Mouse (Mus musculus): ENCODE data around the gene Afap1l2. TPM values are rescaled to one million over a fixed set of nuclear protein-coding genes. Genes with fewer than 3 reads are reported as not detected.

Gene Afap1l2
- total RNA-seq, 1 experiment: 3.7 TPM

- H3K27ac ChIP-seq (ENCODE audit: insufficient read depth, low read depth, low read length, poor library complexity, severe bottlenecking): no peak overlapping the region
- TF ChIP-seq MAFK (IDR thresholded peaks at IDR 0.05; ENCODE audit: insufficient read depth, low read depth, low read length) (no peak), ZNF384 (IDR thresholded peaks at IDR 0.05; ENCODE audit: low read depth, low read length) (no peak), HCFC1 (IDR thresholded peaks at IDR 0.05; ENCODE audit: borderline replicate concordance, insufficient read depth, low read length) (no peak), ZC3H11A (IDR thresholded peaks at IDR 0.05; ENCODE audit: borderline replicate concordance, low read depth, low read length) (no peak), CHD2 (IDR thresholded peaks at IDR 0.05; ENCODE audit: low read depth, low read length) (no peak)
- peaks cover 2% of the 10 kb centered on the region; the same call in 1 of the 2 replicates for H3K36me3 ChIP-seq (ENCODE audit: control insufficient read depth, insufficient read depth, low read length, poor library complexity, severe bottlenecking)
- H3K9ac ChIP-seq (ENCODE audit: insufficient read depth, low read depth, low read length, poor library complexity, severe bottlenecking): no peak overlapping the region
- no peaks in the 10 kb centered on the region for H3K9me3 ChIP-seq (ENCODE audit: control insufficient read depth, insufficient read depth, low read depth, low read length)
- in situ Hi-C loops (cut with MboI; ENCODE audit: low sequenced_read_pairs in 2 of 2, unreplicated experiment in 2 of 2): no loop called here
- DNase-seq (ENCODE audit: low read depth, low spot score): no peak
- peaks cover 0 to 4% of the 10 kb centered on the region in 2 experiments; a peak in 1 of 4 replicates for H3K4me1 ChIP-seq (ENCODE audit: control insufficient read depth in 2 of 2, insufficient read depth in 2 of 2, low read length in 2 of 2, poor library complexity in 1 of 2)
- H3K4me3 ChIP-seq (ENCODE audit: insufficient read depth in 1 of 2, low read depth in 1 of 2, low read length in 2 of 2, poor library complexity in 1 of 2, severe bottlenecking in 1 of 2): no peak overlapping the region
Observed at GRCm38 (mm10) chr19:56910561-56910960, 97.5 kb downstream of the Afap1l2 start.

- in situ Hi-C loops (cut with MboI; ENCODE audit: low sequenced_read_pairs in 2 of 2, unreplicated experiment in 2 of 2): no loop called here
- Histone ChIP-seq H3K4me3 (ENCODE audit: insufficient read depth in 1 of 2, low read depth in 1 of 2, low read length in 2 of 2, poor library complexity in 1 of 2, severe bottlenecking in 1 of 2) (no peak overlapping the region), H3K27ac (ENCODE audit: insufficient read depth, low read depth, low read length, poor library complexity, severe bottlenecking) (no peak overlapping the region), H3K9me3 (ENCODE audit: control insufficient read depth, insufficient read depth, low read depth, low read length) (no peaks in the 10 kb centered on the region), H3K9ac (ENCODE audit: insufficient read depth, low read depth, low read length, poor library complexity, severe bottlenecking) (no peak overlapping the region), H3K4me1 (ENCODE audit: control insufficient read depth in 2 of 2, insufficient read depth in 2 of 2, low read length in 2 of 2, poor library complexity in 1 of 2) (no peaks in the 10 kb centered on the region; a peak in 1 of 4 replicates), H3K36me3 (ENCODE audit: control insufficient read depth, insufficient read depth, low read length, poor library complexity, severe bottlenecking) (no peaks in the 10 kb centered on the region)
- TF ChIP-seq ZC3H11A (IDR thresholded peaks at IDR 0.05; ENCODE audit: borderline replicate concordance, low read depth, low read length): no peak
- TF ChIP-seq ZNF384 (IDR thresholded peaks at IDR 0.05; ENCODE audit: low read depth, low read length): no peak
- TF ChIP-seq CHD2 (IDR thresholded peaks at IDR 0.05; ENCODE audit: low read depth, low read length): no peak
- DNase-seq (ENCODE audit: low read depth, low spot score): no peak
Observed at GRCm38 (mm10) chr19:56908472-56909270, 99.4 kb downstream of the Afap1l2 start.

GRCm38 (mm10) chr19:56907850-56908249, 100.2 kb downstream of the Afap1l2 start:
- DNase-seq (ENCODE audit: low read depth, low spot score): no peak
- H3K27ac ChIP-seq (ENCODE audit: insufficient read depth, low read depth, low read length, poor library complexity, severe bottlenecking): no peak overlapping the region

GRCm38 (mm10) chr19:56905395-56905794, 102.6 kb downstream of the Afap1l2 start:
- in situ Hi-C loops (cut with MboI; ENCODE audit: low sequenced_read_pairs in 2 of 2, unreplicated experiment in 2 of 2): no loop called here
- H3K4me3 ChIP-seq (ENCODE audit: insufficient read depth in 1 of 2, low read depth in 1 of 2, low read length in 2 of 2, poor library complexity in 1 of 2, severe bottlenecking in 1 of 2): no peak overlapping the region
- H3K27ac ChIP-seq (ENCODE audit: insufficient read depth, low read depth, low read length, poor library complexity, severe bottlenecking): no peak overlapping the region
- H3K4me1 ChIP-seq (ENCODE audit: control insufficient read depth in 2 of 2, insufficient read depth in 2 of 2, low read length in 2 of 2, poor library complexity in 1 of 2): no peaks in the 10 kb centered on the region; a peak in 1 of 4 replicates
- no peaks in the 10 kb centered on the region for H3K36me3 ChIP-seq (ENCODE audit: control insufficient read depth, insufficient read depth, low read length, poor library complexity, severe bottlenecking)
- no peak for DNase-seq (ENCODE audit: low read depth, low spot score)
- H3K9me3 ChIP-seq (ENCODE audit: control insufficient read depth, insufficient read depth, low read depth, low read length): no peaks in the 10 kb centered on the region
- H3K9ac ChIP-seq (ENCODE audit: insufficient read depth, low read depth, low read length, poor library complexity, severe bottlenecking): no peak overlapping the region
- TF ChIP-seq ZC3H11A (IDR thresholded peaks at IDR 0.05; ENCODE audit: borderline replicate concordance, low read depth, low read length): no peak

More at GRCm38 (mm10) chr19:56907850-56908249, 100.2 kb downstream of the Afap1l2 start:
- no peaks in the 10 kb centered on the region for H3K9me3 ChIP-seq (ENCODE audit: control insufficient read depth, insufficient read depth, low read depth, low read length)
- no peak overlapping the region for H3K4me3 ChIP-seq (ENCODE audit: insufficient read depth in 1 of 2, low read depth in 1 of 2, low read length in 2 of 2, poor library complexity in 1 of 2, severe bottlenecking in 1 of 2)
- H3K9ac ChIP-seq (ENCODE audit: insufficient read depth, low read depth, low read length, poor library complexity, severe bottlenecking): no peak overlapping the region
- in situ Hi-C loops (cut with MboI; ENCODE audit: low sequenced_read_pairs in 2 of 2, unreplicated experiment in 2 of 2): no loop called here
- TF ChIP-seq ZC3H11A (IDR thresholded peaks at IDR 0.05; ENCODE audit: borderline replicate concordance, low read depth, low read length): no peak
- TF ChIP-seq MAFK (IDR thresholded peaks at IDR 0.05; ENCODE audit: insufficient read depth, low read depth, low read length): no peak
- TF ChIP-seq HCFC1 (IDR thresholded peaks at IDR 0.05; ENCODE audit: borderline replicate concordance, insufficient read depth, low read length): no peak
- no peak for TF ChIP-seq ZNF384 (IDR thresholded peaks at IDR 0.05; ENCODE audit: low read depth, low read length)
- no peak for TF ChIP-seq CHD2 (IDR thresholded peaks at IDR 0.05; ENCODE audit: low read depth, low read length)
- no peaks in the 10 kb centered on the region; a peak in 1 of 4 replicates for H3K4me1 ChIP-seq (ENCODE audit: control insufficient read depth in 2 of 2, insufficient read depth in 2 of 2, low read length in 2 of 2, poor library complexity in 1 of 2)
- H3K36me3 ChIP-seq (ENCODE audit: control insufficient read depth, insufficient read depth, low read length, poor library complexity, severe bottlenecking): no peaks in the 10 kb centered on the region

GRCm38 (mm10) chr19:56904095-56904494, 103.9 kb downstream of the Afap1l2 start:
- in situ Hi-C loops (cut with MboI; ENCODE audit: low sequenced_read_pairs in 2 of 2, unreplicated experiment in 2 of 2): no loop called here
- DNase-seq (ENCODE audit: low read depth, low spot score): no peak
- Histone ChIP-seq H3K9me3 (ENCODE audit: control insufficient read depth, insufficient read depth, low read depth, low read length) (no peaks in the 10 kb centered on the region), H3K4me1 (ENCODE audit: control insufficient read depth in 2 of 2, insufficient read depth in 2 of 2, low read length in 2 of 2, poor library complexity in 1 of 2) (no peaks in the 10 kb centered on the region; a peak in 1 of 4 replicates), H3K4me3 (ENCODE audit: insufficient read depth in 1 of 2, low read depth in 1 of 2, low read length in 2 of 2, poor library complexity in 1 of 2, severe bottlenecking in 1 of 2) (no peak overlapping the region), H3K36me3 (ENCODE audit: control insufficient read depth, insufficient read depth, low read length, poor library complexity, severe bottlenecking) (no peaks in the 10 kb centered on the region), H3K27ac (ENCODE audit: insufficient read depth, low read depth, low read length, poor library complexity, severe bottlenecking) (no peak overlapping the region), H3K9ac (ENCODE audit: insufficient read depth, low read depth, low read length, poor library complexity, severe bottlenecking) (no peak overlapping the region)
- TF ChIP-seq CHD2 (IDR thresholded peaks at IDR 0.05; ENCODE audit: low read depth, low read length): no peak
- TF ChIP-seq HCFC1 (IDR thresholded peaks at IDR 0.05; ENCODE audit: borderline replicate concordance, insufficient read depth, low read length): no peak
- TF ChIP-seq ZC3H11A (IDR thresholded peaks at IDR 0.05; ENCODE audit: borderline replicate concordance, low read depth, low read length): no peak
- no peak for TF ChIP-seq ZNF384 (IDR thresholded peaks at IDR 0.05; ENCODE audit: low read depth, low read length)
- no peak for TF ChIP-seq MAFK (IDR thresholded peaks at IDR 0.05; ENCODE audit: insufficient read depth, low read depth, low read length)
